Mouse (Mus musculus): ENCODE data around the gene Ptpn4.

Gene Ptpn4

GRCm38 (mm10) chr1:119837035-119837751 lies at the start of gene Ptpn4:
TSS of gene Ptpn4 (minus strand) at chr1:119837613.
- peak; percentile 95 for DNase-seq (ENCODE audit: extremely low read depth, low read depth)

- no peak for DNase-seq (ENCODE audit: extremely low read depth, low read depth)
These were observed 48.9 kb upstream of the Ptpn4 start for GRCm38 (mm10) chr1:119886320-119886719.

GRCm38 (mm10) chr1:119884272-119884671 lies 46.9 kb upstream of the Ptpn4 start:
- no peak for DNase-seq (ENCODE audit: extremely low read depth, low read depth)

- no peak for DNase-seq (ENCODE audit: extremely low read depth, low read depth)
These were observed 41.5 kb upstream of the Ptpn4 start for GRCm38 (mm10) chr1:119878909-119879308.

GRCm38 (mm10) chr1:119877469-119877868 lies 40.1 kb upstream of the Ptpn4 start:
- DNase-seq (ENCODE audit: extremely low read depth, low read depth) = no peak

GRCm38 (mm10) chr1:119868395-119869161 lies 31.2 kb upstream of the Ptpn4 start:
- DNase-seq (ENCODE audit: extremely low read depth, low read depth) = no peak

GRCm38 (mm10) chr1:119867300-119867699 lies 29.9 kb upstream of the Ptpn4 start:
- no peak for DNase-seq (ENCODE audit: extremely low read depth, low read depth)

GRCm38 (mm10) chr1:119865311-119865710 lies 27.9 kb upstream of the Ptpn4 start:
- no peak for DNase-seq (ENCODE audit: extremely low read depth, low read depth)

- no peak for DNase-seq (ENCODE audit: extremely low read depth, low read depth)
These were observed 26.3 kb upstream of the Ptpn4 start for GRCm38 (mm10) chr1:119863507-119864296.

GRCm38 (mm10) chr1:119859566-119859965 lies 22.2 kb upstream of the Ptpn4 start:
- DNase-seq (ENCODE audit: extremely low read depth, low read depth) = no peak

GRCm38 (mm10) chr1:119852980-119853379 lies 15.6 kb upstream of the Ptpn4 start:
- no peak for DNase-seq (ENCODE audit: extremely low read depth, low read depth)

GRCm38 (mm10) chr1:119852339-119852738 lies 14.9 kb upstream of the Ptpn4 start:
- no peak for DNase-seq (ENCODE audit: extremely low read depth, low read depth)

GRCm38 (mm10) chr1:119849146-119849935 lies 11.9 kb upstream of the Ptpn4 start:
- DNase-seq (ENCODE audit: extremely low read depth, low read depth) = no peak

- DNase-seq (ENCODE audit: extremely low read depth, low read depth) = no peak
These were observed 7.9 kb upstream of the Ptpn4 start for GRCm38 (mm10) chr1:119845321-119845720.

- DNase-seq (ENCODE audit: extremely low read depth, low read depth) = no peak
These were observed 5.7 kb upstream of the Ptpn4 start for GRCm38 (mm10) chr1:119843121-119843520.

GRCm38 (mm10) chr1:119838241-119838640 lies 828 bp upstream of the Ptpn4 start:
- DNase-seq (ENCODE audit: extremely low read depth, low read depth) = no peak

- peak; percentile 41 for DNase-seq (ENCODE audit: extremely low read depth, low read depth)
These were observed 866 bp downstream of the Ptpn4 start for GRCm38 (mm10) chr1:119836479-119837015.

GRCm38 (mm10) chr1:119835726-119836478 lies 1.5 kb downstream of the Ptpn4 start:
- DNase-seq (ENCODE audit: extremely low read depth, low read depth) = no peak

GRCm38 (mm10) chr1:119828160-119828559 lies 9.3 kb downstream of the Ptpn4 start:
- DNase-seq (ENCODE audit: extremely low read depth, low read depth) = no peak

GRCm38 (mm10) chr1:119818704-119819103 lies 18.7 kb downstream of the Ptpn4 start:
- DNase-seq (ENCODE audit: extremely low read depth, low read depth) = no peak

Data from MEL-GATA-1-ER (cell line).